Mouse (Mus musculus) stomach, embryonic 15.5 days (tissue): ENCODE results near the gene Wiz. TPM values are rescaled to one million over a fixed set of nuclear protein-coding genes. Genes with fewer than 3 reads are reported as not detected.

Source experiments
- ATAC-seq: fragments of 200-750 bp; cut with Nextera tagmentation; 2 replicates; pipeline ENCODE4 v1.8.0; 2017; ENCODE audit warnings: low read depth, moderate number of reproducible peaks, moderate TSS enrichment; ENCODE audit not compliant: insufficient read depth, low FRiP score
- H3K27ac ChIP-seq: fragments of 300-500 bp; sonication (generic); 2 replicates; pipeline ENCODE4 v1.5.1; 2015; ENCODE audit warnings: mild to moderate bottlenecking, inconsistent platforms
- H3K27me3 ChIP-seq: fragments of 300-500 bp; sonication (generic); replicated peaks from 2 replicates; pipeline ENCODE4 v1.6.1; 2015; ENCODE audit warnings: inconsistent platforms
- H3K36me3 ChIP-seq: fragments of 300-500 bp; sonication (generic); 2 replicates; pipeline ENCODE4 v1.6.1; 2015; ENCODE audit warnings: inconsistent platforms
- H3K4me1 ChIP-seq: fragments of 300-500 bp; sonication (generic); 2 replicates; pipeline ENCODE4 v1.6.1; 2015; ENCODE audit warnings: inconsistent platforms
- H3K4me2 ChIP-seq: fragments of 300-500 bp; sonication (generic); 2 replicates; pipeline ENCODE4 v1.6.1; 2015; ENCODE audit warnings: mild to moderate bottlenecking, inconsistent platforms
- H3K4me3 ChIP-seq: fragments of 300-500 bp; sonication (generic); replicated peaks from 2 replicates; pipeline ENCODE4 v1.5.1; 2015; ENCODE audit warnings: inconsistent platforms
- H3K9ac ChIP-seq: fragments of 300-500 bp; sonication (generic); 2 replicates; pipeline ENCODE4 v1.6.1; 2015; ENCODE audit warnings: inconsistent platforms
- H3K9me3 ChIP-seq: fragments of 300-500 bp; sonication (generic); 2 replicates; pipeline ENCODE4 v1.6.1; 2016; ENCODE audit warnings: inconsistent platforms
- WGBS: fragments of 180-500 bp; shearing (Covaris S2); methylation state at CpG from one replicate; pipeline ENCODE4 v1.1.7; 2015; 5-methylcytosine and 5-hydroxymethylcytosine counted together
- microRNA-seq: library from miRNA; unstranded; fragments of <30 nt; microRNA quantifications from one replicate; pipeline ENCODE4, GENCODE M21; 2016
- polyA plus RNA-seq: library from polyadenylated mRNA; unstranded; fragments of >200 nt; fragmentation: Nextera tagmentation; extraction: Ambion mirVana; gene quantifications from 2 replicates; pipeline ENCODE4 v1.2.1, GENCODE M21; 2015

Gene Wiz
- polyA plus RNA-seq, 1 experiment from 2014 or later, result 26.2 TPM

DNA sequence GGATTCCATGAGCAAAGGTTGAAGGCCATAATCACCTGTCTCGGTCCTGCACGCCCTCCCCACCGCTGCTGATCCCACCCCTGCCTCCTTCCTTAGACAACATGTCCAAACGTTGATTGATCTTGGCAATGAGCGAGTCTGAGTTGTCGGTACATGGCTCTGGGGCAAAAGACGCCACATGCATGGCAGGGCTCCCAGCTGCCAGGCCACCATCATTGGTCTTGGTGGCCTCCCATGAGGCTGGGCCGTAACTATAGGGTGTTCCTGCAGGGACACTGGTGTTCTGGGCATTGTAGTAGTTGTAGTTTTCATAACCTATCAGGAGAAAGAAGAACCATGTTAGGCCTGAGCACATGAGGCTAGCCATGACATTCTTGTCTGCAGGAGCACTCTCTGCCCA lies 72.2 kb downstream of the Wiz start:
- no peak for ATAC-seq
- 93% methylated on average over 8 of the region's 8 CpGs for WGBS
- Histone ChIP-seq H3K9me3 (no peaks in the 10 kb centered on the region), H3K9ac (no peak overlapping the region), H3K4me3 (no peak overlapping the region), H3K4me1 (peaks cover 15% of the 10 kb centered on the region; the same call in 1 of the 2 replicates), H3K36me3 (peaks cover 56% of the 10 kb centered on the region), H3K27ac (no peak overlapping the region), H3K4me2 (no peak overlapping the region), H3K27me3 (no peaks in the 10 kb centered on the region)

DNA sequence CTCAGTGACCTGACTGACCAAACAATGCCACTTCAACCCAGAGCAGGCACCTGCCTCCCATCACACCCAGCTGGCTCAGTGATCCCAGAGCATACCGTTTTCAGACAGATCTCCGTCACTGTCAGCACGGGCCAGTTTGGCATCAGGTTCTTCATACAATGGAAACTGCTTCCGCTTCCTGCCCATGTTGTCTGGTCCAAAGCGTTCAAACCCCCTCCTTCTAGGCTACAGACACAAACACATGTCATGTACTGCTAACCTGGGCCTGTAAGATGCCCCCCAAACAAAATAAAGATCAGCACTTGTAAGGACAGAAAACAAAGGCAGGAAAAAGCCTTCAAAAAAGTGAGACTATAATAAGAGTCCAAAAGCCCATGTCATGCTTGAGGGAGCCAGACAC lies 73.7 kb downstream of the Wiz start:
- H3K36me3 ChIP-seq, result peaks cover 70% of the 10 kb centered on the region
- no peaks in the 10 kb centered on the region for H3K27me3 ChIP-seq
- no peak overlapping the region for H3K4me2 ChIP-seq
- no peak overlapping the region for H3K4me3 ChIP-seq
- H3K27ac ChIP-seq, result no peak overlapping the region
- peaks cover 11% of the 10 kb centered on the region; the same call in 1 of the 2 replicates for H3K4me1 ChIP-seq
- 93% methylated on average over 5 of the region's 5 CpGs for WGBS
- no peak for ATAC-seq
- H3K9me3 ChIP-seq, result no peaks in the 10 kb centered on the region
- H3K9ac ChIP-seq, result no peak overlapping the region

DNA sequence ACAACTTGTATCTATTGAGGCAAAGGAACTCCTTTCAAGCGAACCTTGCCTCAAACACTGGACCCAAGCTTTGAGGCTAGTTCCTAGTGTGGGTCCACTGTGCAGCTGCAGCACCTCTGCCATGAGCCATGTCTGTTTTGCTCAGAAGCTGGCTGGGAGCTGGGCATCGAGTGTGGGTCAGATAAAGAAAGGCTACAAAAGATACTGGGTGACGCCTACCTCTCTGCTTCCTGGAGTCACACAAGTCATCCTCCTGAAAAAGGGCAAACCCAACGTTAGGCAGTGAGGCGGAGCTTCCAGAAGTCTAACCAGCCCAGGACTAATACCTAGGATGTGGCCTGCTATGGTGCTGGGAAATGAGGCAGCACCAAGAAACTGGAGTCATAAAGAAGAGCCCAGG lies 75.3 kb downstream of the Wiz start:
- no peak overlapping the region for H3K9ac ChIP-seq
- H3K27me3 ChIP-seq, result no peaks in the 10 kb centered on the region
- no peak overlapping the region for H3K4me3 ChIP-seq
- H3K4me2 ChIP-seq, result no peak overlapping the region
- H3K4me1 ChIP-seq, result peaks cover 2% of the 10 kb centered on the region; the same call in 1 of the 2 replicates
- H3K27ac ChIP-seq, result no peak overlapping the region
- 75% methylated on average over 5 of the region's 5 CpGs for WGBS
- H3K9me3 ChIP-seq, result no peaks in the 10 kb centered on the region
- ATAC-seq, result no peak
- H3K36me3 ChIP-seq, result peaks cover 86% of the 10 kb centered on the region

DNA sequence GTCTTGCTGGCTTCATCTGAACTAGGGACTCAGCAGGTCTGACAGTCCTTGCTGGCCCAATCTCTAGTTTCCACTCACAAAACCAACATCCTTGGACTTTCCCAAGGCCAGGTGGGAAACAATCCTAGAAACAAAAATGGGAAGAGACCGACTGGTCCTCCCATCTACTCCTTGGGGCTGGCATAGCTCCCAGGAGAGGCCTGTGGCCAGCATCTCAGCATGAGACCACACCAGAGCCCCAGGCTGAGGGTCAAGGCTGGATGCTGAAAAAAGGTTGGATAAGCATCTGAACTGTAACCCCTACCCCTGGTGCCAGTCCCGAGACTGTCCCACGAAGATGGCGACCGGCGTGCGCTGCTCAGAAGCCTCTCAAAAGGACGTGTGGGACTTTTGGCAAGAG lies 76.4 kb downstream of the Wiz start:
- H3K4me2 ChIP-seq, result no peak overlapping the region
- 91% methylated on average over 8 of the region's 8 CpGs for WGBS
- peaks cover 85% of the 10 kb centered on the region for H3K36me3 ChIP-seq
- H3K9ac ChIP-seq, result no peak overlapping the region
- H3K27me3 ChIP-seq, result no peaks in the 10 kb centered on the region
- H3K4me1 ChIP-seq, result no peaks in the 10 kb centered on the region
- no peaks in the 10 kb centered on the region for H3K9me3 ChIP-seq
- no peak overlapping the region for H3K27ac ChIP-seq
- H3K4me3 ChIP-seq, result no peak overlapping the region
- ATAC-seq, result no peak

DNA sequence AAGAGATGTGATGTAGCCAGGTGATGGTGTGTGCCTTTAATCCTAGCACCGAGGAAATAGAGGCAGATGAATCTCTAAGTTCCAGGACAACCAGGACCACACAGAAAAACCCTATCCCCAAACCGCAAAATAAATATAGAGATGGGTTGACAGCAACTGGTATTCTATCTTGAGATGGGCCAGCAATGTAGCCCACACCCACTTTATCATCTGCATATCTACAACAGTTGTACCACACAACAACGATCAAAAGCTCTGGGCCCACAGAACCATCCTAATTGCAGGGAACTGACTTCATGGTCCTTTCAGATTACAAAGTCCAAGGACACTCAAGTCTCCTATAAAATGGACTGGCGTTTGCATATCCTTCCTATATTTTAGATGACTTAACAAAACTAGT lies 81.3 kb downstream of the Wiz start:
- no peaks in the 10 kb centered on the region for H3K4me1 ChIP-seq
- no peak for ATAC-seq
- H3K4me3 ChIP-seq, result no peak overlapping the region
- no peak overlapping the region for H3K9ac ChIP-seq
- no peaks in the 10 kb centered on the region for H3K27me3 ChIP-seq
- WGBS, result 87% methylated on average over 4 of the region's 4 CpGs
- H3K4me2 ChIP-seq, result no peak overlapping the region
- no peak overlapping the region for H3K27ac ChIP-seq
- peaks cover 64% of the 10 kb centered on the region for H3K36me3 ChIP-seq
- no peaks in the 10 kb centered on the region for H3K9me3 ChIP-seq

Small RNA genes within 50 kb of the gene (microRNA-seq; reads per million reads assigned to microRNA genes)
- gene Gm22201, result not detected

Other genes with a start within 250 kb of the Wiz start
- gene Notch3, start 222.6 kb downstream of the Wiz start, polyA plus RNA-seq, result 13.1 and 14.2 TPM in 2 replicates
- gene Ephx3, start 199.9 kb downstream of the Wiz start, polyA plus RNA-seq, result 1.5 and 5.0 TPM in 2 replicates
- gene Brd4, start 104.7 kb downstream of the Wiz start, polyA plus RNA-seq, result 68.8 and 79.5 TPM in 2 replicates
- gene Akap8, start 68.2 kb downstream of the Wiz start, polyA plus RNA-seq, result 86.1 and 98.3 TPM in 2 replicates
- gene Akap8l, start 38.8 kb downstream of the Wiz start, polyA plus RNA-seq, result 83.5 and 91.1 TPM in 2 replicates
- gene Rasal3, start 14.1 kb upstream of the Wiz start, polyA plus RNA-seq, result 2.1 TPM in 2 replicates
- gene Pglyrp2, start 34.7 kb upstream of the Wiz start, polyA plus RNA-seq, result 0.26 and 0.45 TPM in 2 replicates
- 5.2 and 8.9 TPM in 2 replicates for gene Cyp4f39, start 63.3 kb upstream of the Wiz start, polyA plus RNA-seq
- 6.5 and 7.4 TPM in 2 replicates for gene Cyp4f17, start 116.6 kb upstream of the Wiz start, polyA plus RNA-seq
- 24.6 and 26.6 TPM in 2 replicates for gene Cyp4f16, start 147.1 kb upstream of the Wiz start, polyA plus RNA-seq
- gene Cyp4f37, start 231.9 kb upstream of the Wiz start, polyA plus RNA-seq, result not detected in 2 replicates